Mouse (Mus musculus): Measurements from ENCODE around the gene Cdc42ep1.

GRCm38 (mm10) chr15:78863852-78864253, 21.4 kb downstream of the Cdc42ep1 start:
- TF ChIP-seq CTCF (conservative IDR thresholded peaks at IDR 0.05; ENCODE audit: insufficient read depth, insufficient read length, low read depth, low read length), result no peak
- no peak for TF ChIP-seq POLR2A (IDR thresholded peaks at IDR 0.05; ENCODE audit: low read depth, low read length)
